Mouse (Mus musculus): ENCODE results near the gene Arid3a. TPM values are rescaled to one million over a fixed set of nuclear protein-coding genes. Genes with fewer than 3 reads are reported as not detected.
A peak's percentile ranks its signal among the peaks of the same experiment; 100 is the strongest.

Arid3a gene
- total RNA-seq, 2 experiments from 2014 or later, result 3.6 to 4.3 TPM

GRCm38 (mm10) chr10:79974087-79974486 is 47.2 kb downstream of the Arid3a start:
- no peak for DNase-seq (ENCODE audit: low spot score in 2 of 2)

DNA sequence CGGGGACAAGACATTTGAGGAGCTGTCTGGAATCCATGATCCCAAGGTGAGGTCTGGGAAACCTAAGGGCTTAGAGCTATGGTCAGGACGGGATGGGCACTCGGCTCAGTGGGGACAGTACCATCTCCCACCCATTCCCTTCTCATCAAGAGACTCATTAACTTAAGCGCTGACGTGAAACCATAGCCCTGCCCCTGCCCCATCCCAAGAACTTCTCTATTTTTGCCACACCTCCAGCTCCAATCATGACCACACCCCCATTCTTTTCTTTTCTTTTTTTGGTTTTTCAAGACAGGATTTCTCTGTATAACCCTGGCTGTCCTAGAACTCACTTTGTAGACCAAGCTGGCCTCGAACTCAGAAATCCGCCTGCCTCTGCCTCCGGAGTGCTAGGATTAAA is 47.8 kb downstream of the Arid3a start:
- no peak for DNase-seq (ENCODE audit: low spot score in 2 of 2)

DNA sequence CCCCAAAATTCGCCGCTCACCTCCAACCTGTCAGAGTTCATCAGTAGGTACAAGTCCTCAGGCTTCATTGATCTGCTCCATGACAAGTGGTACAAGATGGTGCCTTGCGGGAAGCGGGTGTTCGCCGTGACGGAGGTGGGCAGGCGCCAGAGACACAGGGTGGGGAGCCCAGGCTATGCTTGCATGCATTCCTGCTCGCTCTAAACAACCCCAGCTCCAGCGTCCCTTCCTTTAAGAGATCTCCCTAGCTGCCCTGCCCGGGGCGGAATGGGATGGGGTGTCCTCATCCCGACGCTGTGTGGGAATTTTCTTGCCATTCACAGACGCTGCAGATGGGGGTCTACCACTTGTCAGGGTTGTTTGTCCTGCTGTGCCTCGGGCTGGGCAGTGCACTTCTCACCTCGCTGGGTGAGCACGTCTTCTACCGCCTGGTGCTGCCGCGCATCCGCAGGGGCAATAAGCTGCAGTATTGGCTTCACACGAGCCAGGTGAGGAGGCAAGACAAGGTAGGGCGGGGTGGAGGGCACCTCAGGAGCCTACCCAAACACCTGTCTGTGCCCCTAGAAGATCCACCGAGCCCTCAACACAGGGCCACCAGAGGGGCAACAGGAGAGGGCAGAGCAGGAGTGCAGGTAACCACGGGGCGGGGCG is 49.4 kb downstream of the Arid3a start:
- no peak for DNase-seq (ENCODE audit: low spot score in 2 of 2)

GRCm38 (mm10) chr10:79976722-79977107 is 49.9 kb downstream of the Arid3a start:
- no peak for DNase-seq (ENCODE audit: low spot score in 2 of 2)

DNA sequence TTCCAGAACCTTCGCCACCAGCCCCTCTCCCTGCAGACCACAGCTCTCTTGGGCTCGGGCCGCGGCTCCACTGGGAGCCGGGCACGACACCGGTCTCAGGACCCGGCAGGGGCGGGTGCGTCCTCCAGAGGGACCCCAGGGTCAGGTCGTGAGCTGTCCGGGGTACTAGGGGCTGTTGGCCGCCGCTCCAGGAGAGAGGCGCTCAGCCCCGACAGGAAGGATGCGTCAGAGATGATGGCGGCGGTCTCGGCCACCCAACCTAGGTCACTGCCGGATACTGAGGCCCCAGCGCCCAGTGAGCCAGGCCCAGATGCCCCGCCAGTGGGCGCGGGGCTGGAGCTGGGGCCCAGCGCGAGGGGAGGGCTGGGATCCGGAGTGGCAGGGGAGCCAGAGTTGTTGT is 50.5 kb downstream of the Arid3a start:
- no peak for DNase-seq (ENCODE audit: low spot score in 2 of 2)

DNA sequence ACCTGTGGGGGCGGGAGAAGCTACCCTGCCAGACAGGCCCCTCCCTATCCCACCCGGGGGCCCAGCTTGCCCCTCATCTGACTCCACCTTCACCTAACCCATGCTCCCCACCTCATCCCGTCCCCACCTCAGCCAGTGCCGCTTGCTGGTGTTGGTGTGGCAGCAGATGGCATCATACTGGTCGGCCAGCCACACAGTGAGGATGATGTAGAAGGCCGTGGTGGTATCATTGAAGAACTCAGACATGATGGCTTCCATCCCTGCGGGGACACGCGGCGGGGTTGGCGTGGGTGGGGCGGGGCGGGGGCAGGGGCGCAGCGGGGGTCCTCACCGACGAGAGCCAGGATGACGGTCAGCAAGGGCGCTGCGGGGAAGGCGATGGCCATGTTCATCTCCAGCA is 51.2 kb downstream of the Arid3a start:
- DNase-seq (ENCODE audit: low spot score in 2 of 2), result no peak

- no peak for DNase-seq (ENCODE audit: low spot score in 2 of 2)
These were observed 52.7 kb downstream of the Arid3a start for GRCm38 (mm10) chr10:79979401-79980155.

DNA sequence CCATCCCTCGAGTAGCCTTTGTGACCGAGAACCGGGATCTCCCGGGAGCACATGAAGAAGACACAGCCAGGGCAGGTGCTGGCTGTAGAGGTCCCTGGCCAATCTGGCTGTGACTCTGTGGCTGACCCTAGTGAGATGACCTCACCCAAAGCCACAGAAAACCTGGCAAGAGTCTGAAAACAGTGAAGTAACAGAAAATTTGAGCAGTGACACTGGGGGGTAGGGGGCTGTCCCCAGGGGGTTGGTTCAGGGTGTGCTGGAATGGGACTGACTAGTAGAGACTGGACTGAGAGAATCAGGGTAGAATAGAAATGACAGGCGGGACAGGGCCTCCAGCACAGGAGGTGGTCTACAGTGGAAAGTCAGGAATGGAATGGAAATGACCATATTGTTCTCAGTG is 56.4 kb downstream of the Arid3a start:
- DNase-seq (ENCODE audit: low spot score in 2 of 2), result no peak

DNA sequence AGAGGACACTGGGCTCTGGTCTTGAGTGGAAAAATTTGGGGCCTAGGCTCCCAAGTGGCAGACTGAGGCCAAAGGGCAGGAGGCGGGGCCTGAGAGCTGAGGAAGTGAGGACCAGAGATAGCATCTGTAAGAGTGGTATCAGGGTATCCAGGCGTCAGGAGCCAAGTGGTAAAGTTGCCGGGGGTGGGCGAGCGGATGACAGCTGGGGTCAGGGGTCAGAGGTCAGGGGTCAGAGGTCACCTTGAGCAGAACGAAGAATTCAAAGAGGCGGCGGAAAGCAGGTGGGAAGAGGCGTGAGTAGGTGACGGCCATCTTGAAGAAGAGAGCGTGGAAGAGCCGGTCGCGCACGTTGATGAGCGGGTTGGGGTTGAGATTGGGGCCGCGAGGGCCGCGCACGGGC is 56.8 kb downstream of the Arid3a start:
- DNase-seq (ENCODE audit: low spot score in 2 of 2), result peak; percentile 60 to 70

DNA sequence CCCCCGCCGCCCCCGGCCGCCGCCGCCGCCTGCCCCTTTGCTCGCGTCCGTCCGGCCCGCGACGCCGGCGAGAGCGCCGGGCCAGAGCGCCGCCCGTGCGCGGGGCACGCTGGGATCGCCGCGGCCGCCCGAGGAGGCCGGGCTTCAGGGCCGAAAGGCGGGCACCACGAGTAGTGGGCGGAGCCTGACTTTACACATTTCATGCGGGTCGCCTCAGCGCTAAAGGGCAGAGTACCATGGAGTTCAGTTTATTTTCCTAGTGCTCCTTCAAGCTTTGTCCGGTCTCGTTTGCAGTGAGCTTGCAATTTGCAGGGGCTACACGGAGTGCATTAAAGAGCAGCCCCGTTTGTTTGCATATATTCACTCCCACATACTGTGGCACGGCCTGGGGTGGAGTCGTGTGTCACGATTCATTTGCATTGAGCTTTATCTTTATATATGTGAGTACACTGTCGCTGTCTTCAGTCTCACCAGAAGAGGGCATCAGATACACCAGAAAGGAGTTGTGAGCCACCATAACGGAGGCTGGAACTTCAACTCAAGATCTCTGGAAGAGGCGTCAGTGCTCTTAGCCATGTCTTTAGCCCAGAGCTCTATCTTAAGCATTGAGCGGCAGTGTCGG is 57.5 kb downstream of the Arid3a start, which contains the start of gene Tmem259:
Tmem259 (minus strand) TSS at position 136 of the 622 bp plus-strand sequence.
- peak; percentile 81 to 85 for DNase-seq (ENCODE audit: low spot score in 2 of 2)

DNA sequence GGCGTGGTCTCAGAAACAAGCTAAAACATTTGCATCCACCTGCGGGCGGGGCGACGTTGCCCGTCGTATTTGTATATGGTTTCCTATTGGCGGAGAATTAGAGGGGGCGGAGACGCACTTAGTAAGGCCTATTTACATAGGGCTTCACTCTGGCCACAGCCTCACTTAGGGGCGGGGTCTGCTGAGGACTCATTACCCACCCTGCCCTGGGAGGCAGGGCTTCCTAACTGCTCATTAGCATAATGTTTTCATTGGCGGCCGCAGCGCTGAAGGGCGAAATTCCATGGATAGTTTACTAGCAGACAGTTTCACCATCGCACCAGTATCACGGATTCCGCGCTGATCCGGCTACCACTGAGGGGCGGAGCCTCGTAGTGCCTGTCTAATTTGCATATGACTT is 58.0 kb downstream of the Arid3a start:
- peak; percentile 80 to 84 for DNase-seq (ENCODE audit: low spot score in 2 of 2)

GRCm38 (mm10) chr10:79985334-79986231 is 58.7 kb downstream of the Arid3a start:
- DNase-seq (ENCODE audit: low spot score in 2 of 2), result peak in 1 of 2 experiments; percentile 37

- peak; percentile 54 to 60 for DNase-seq (ENCODE audit: low spot score in 2 of 2)
These were observed 59.5 kb downstream of the Arid3a start for GRCm38 (mm10) chr10:79986232-79986878.

GRCm38 (mm10) chr10:79986963-79987362 is 60.1 kb downstream of the Arid3a start:
- DNase-seq (ENCODE audit: low spot score in 2 of 2), result peak; percentile 74 to 86

DNA sequence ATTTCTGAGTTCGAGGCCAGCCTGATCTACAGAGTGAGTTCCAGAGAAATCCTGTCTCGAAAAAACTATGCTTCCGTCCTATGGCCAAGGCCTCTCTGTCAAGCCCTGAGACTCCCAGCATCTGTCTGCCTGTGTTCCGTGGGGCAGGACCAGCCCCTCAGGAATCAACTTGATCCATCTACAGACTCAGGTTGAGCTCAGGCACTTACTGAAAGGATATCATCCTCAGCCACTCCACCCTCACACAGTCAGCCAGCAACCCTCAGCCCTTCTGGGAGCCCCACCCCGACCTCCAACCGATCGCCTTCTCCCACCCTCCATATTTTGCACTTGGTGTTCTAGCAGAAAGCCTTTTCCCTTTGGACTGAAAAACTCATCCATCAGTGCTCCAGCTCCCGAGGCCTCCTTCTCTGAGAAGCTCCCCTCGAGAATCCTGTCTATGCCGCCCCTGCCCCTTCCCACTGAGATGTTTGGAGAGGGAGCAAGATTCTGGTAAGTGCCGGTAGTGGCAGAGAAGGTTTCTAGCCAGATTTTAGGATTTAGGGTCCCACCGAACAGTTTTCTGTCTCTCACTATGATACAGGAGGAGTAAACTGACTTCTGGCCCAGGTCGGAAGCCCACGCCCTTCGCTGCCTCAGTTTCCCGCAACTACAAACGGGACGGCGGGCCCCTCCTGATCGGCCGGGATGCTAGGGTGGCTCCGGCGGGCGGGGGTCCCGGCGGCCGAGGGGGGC is 61.1 kb downstream of the Arid3a start:
- no peak for DNase-seq (ENCODE audit: low spot score in 2 of 2)

DNA sequence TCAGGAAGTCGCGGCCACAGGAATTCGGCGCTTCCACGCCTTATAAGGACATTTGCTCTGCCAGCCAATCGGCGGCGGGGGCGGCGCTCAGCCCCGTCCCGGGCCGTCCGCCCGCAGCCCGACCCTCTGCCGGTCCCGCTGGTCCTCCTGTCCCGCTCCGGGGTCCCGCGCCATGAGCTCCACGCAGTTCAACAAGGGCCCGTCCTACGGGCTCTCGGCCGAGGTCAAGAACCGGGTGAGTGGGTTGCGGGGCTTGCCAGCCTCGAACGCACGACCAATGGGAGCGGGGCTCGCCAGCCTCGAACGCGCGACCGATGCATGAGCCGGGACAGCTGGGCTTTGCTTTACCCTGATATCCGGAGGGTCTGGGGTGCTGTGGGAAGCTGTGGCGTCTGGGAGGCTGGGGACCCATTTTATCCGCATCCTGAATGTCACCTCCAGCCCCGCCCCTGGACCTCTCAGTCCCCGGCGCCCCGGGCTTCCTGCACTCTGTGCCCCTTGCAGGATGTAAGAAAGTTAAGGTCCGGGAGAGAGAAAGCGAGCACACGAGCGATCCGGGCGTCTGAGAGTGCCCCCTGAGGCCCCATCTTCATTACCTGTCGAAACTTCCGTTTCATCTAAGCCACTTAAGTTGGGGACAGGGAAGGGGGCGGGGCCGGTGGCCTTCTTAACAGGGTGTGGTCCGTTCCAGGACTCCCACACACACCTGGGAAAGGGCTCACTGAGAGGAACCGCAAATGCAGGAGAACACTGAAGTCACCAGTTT is 61.8 kb downstream of the Arid3a start, which contains the start of gene Cnn2:
Cnn2 (plus strand) TSS at position 79 of the 766 bp plus-strand sequence.
- peak; percentile 49 to 63 for DNase-seq (ENCODE audit: low spot score in 2 of 2)

- DNase-seq (ENCODE audit: low spot score in 2 of 2), result no peak
These were observed 62.5 kb downstream of the Arid3a start for GRCm38 (mm10) chr10:79989272-79989786.

DNA sequence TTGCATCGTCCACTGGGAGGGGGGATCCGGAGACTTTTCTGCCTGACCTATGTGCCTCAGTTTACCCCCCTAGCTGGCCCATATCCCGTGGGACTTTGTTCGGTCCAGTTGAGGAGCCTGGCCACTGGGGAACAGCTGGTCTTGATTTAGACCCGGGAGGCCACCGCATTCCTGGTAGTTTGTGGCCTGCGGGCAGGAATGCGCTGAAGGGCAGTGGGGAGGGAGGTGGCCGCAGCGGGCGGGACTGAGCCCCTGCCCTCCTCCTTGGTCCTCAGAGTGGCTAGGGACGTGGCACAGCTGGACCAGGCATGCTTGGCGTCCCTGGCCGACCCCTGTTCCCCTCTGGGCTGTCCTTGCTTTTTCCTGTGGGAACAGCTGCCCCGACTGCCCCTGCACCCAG is 63.0 kb downstream of the Arid3a start:
- DNase-seq (ENCODE audit: low spot score in 2 of 2), result no peak

GRCm38 (mm10) chr10:79991099-79991498 is 64.3 kb downstream of the Arid3a start:
- no peak for DNase-seq (ENCODE audit: low spot score in 2 of 2)

Data from adrenal gland, adult 18-20 months (tissue).